Mouse (Mus musculus) liver, postnatal 0 days (tissue): ENCODE data around the gene Reep6. TPM values are rescaled to one million over a fixed set of nuclear protein-coding genes. Genes with fewer than 3 reads are reported as not detected.

Source experiments
- ATAC-seq: fragments of 200-750 bp; cut with Nextera tagmentation; 2 replicates; pipeline ENCODE4 v1.8.0; 2017; ENCODE audit warnings: mild to moderate bottlenecking, moderate library complexity
- DNase-seq: peaks from one replicate; pipeline ENCODE4 v3.0.0-alpha.2; 2016
- H3K27ac ChIP-seq: fragments of 300-500 bp; sonication (generic); 2 replicates; pipeline ENCODE4 v1.5.1; 2014; ENCODE audit warnings: antibody characterized with exemption, moderate library complexity, mild to moderate bottlenecking, low read depth
- H3K27me3 ChIP-seq: fragments of 300-500 bp; sonication (generic); 2 replicates; pipeline ENCODE4 v1.6.1; 2014; ENCODE audit warnings: low read length, control low read depth, mixed read lengths; ENCODE audit not compliant: insufficient read depth
- H3K36me3 ChIP-seq: fragments of 300-500 bp; sonication (generic); replicated peaks from 2 replicates; pipeline ENCODE4 v1.6.1; 2014; ENCODE audit warnings: mild to moderate bottlenecking, control low read depth, low read length, moderate library complexity, mixed read lengths; ENCODE audit not compliant: insufficient read depth
- H3K4me1 ChIP-seq: fragments of 300-500 bp; sonication (generic); 2 replicates; pipeline ENCODE4 v1.6.1; 2014; ENCODE audit warnings: antibody characterized with exemption, mild to moderate bottlenecking, control low read depth; ENCODE audit not compliant: insufficient read depth
- H3K4me2 ChIP-seq: fragments of 300-500 bp; sonication (generic); 2 replicates; pipeline ENCODE4 v1.6.1; 2014; ENCODE audit warnings: low read depth, mild to moderate bottlenecking, low read length, moderate library complexity, mixed read lengths
- H3K4me3 ChIP-seq: fragments of 300-500 bp; sonication (generic); 2 replicates; pipeline ENCODE4 v1.5.1; 2014; ENCODE audit warnings: low read depth, low read length
- H3K9ac ChIP-seq: fragments of 300-500 bp; sonication (generic); replicated peaks from 2 replicates; pipeline ENCODE4 v1.6.1; 2014; ENCODE audit warnings: mild to moderate bottlenecking, moderate library complexity
- H3K9me3 ChIP-seq: fragments of 300-500 bp; sonication (generic); 2 replicates; pipeline ENCODE4 v1.6.1; 2016; ENCODE audit warnings: mild to moderate bottlenecking, control low read depth, low read length, mixed read lengths
- CTCF ChIP-seq: sonication (generic); IDR thresholded peaks from 2 replicates; pipeline ENCODE4 v1.5.1; 2016; ENCODE audit warnings: antibody characterized with exemption, low read depth
- EP300 ChIP-seq: IDR thresholded peaks from 2 replicates; pipeline ENCODE4 v1.6.1; 2016; ENCODE audit warnings: antibody characterized with exemption, low read depth, mild to moderate bottlenecking
- whole genome bisulfite sequencing: fragments of 180-500 bp; shearing (Covaris S2); extraction: QIAGEN DNeasy Blood & Tissue Kit; methylation state at CpG from one replicate; pipeline ENCODE4 v1.1.7; 2014; ENCODE audit not compliant: insufficient replicate concordance; 5-methylcytosine and 5-hydroxymethylcytosine counted together
- polyA plus RNA-seq: library from polyadenylated mRNA; unstranded; fragments of >200 nt; fragmentation: Nextera tagmentation; extraction: Ambion mirVana; gene quantifications from 2 replicates; pipeline ENCODE4 v1.2.1, GENCODE M21; 2015

Gene Reep6
- polyA plus RNA-seq, 1 experiment from 2014 or later = 167 TPM

- no peaks in the 10 kb centered on the region for H3K36me3 ChIP-seq
- H3K27me3 ChIP-seq = peaks cover 16% of the 10 kb centered on the region; the same call in 1 of the 2 replicates
- H3K9ac ChIP-seq = no peak overlapping the region
- H3K4me3 ChIP-seq = no peak overlapping the region
- H3K4me2 ChIP-seq = no peak overlapping the region
- TF ChIP-seq CTCF (no peak), EP300 (no peak)
- no peak overlapping the region for H3K27ac ChIP-seq
- no peaks in the 10 kb centered on the region for H3K4me1 ChIP-seq
- no peak for DNase-seq
- ATAC-seq = no peak
- H3K9me3 ChIP-seq = no peaks in the 10 kb centered on the region
- 60% methylated on average over 6 of the region's 6 CpGs for WGBS
These were observed 36.0 kb downstream of the Reep6 start for GRCm38 (mm10) chr10:80365736-80366135.

- H3K9ac ChIP-seq = no peak overlapping the region
- DNase-seq (no peak), ATAC-seq (no peak)
- TF ChIP-seq CTCF (no peak), EP300 (no peak)
- H3K4me2 ChIP-seq = no peak overlapping the region
- H3K4me1 ChIP-seq = no peaks in the 10 kb centered on the region; the same call in 1 of the 2 replicates
- no peak overlapping the region for H3K4me3 ChIP-seq
- H3K9me3 ChIP-seq = no peaks in the 10 kb centered on the region
- no peaks in the 10 kb centered on the region for H3K36me3 ChIP-seq
- WGBS = 56% methylated on average over 5 of the region's 5 CpGs
- no peak overlapping the region for H3K27ac ChIP-seq
- peaks cover 20% of the 10 kb centered on the region for H3K27me3 ChIP-seq
These were observed 38.2 kb downstream of the Reep6 start for GRCm38 (mm10) chr10:80367954-80368353.

GRCm38 (mm10) chr10:80368392-80368791 lies 38.6 kb downstream of the Reep6 start:
- no peak overlapping the region for H3K9ac ChIP-seq
- ATAC-seq = no peak
- DNase-seq = no peak
- WGBS = 81% methylated on average over 6 of the region's 6 CpGs
- H3K27me3 ChIP-seq = peaks cover 19% of the 10 kb centered on the region
- H3K4me1 ChIP-seq = no peaks in the 10 kb centered on the region; the same call in 1 of the 2 replicates
- no peak overlapping the region for H3K4me3 ChIP-seq
- H3K9me3 ChIP-seq = no peaks in the 10 kb centered on the region
- TF ChIP-seq CTCF (no peak), EP300 (no peak)
- H3K36me3 ChIP-seq = no peaks in the 10 kb centered on the region
- no peak overlapping the region for H3K27ac ChIP-seq
- no peak overlapping the region for H3K4me2 ChIP-seq

DNA sequence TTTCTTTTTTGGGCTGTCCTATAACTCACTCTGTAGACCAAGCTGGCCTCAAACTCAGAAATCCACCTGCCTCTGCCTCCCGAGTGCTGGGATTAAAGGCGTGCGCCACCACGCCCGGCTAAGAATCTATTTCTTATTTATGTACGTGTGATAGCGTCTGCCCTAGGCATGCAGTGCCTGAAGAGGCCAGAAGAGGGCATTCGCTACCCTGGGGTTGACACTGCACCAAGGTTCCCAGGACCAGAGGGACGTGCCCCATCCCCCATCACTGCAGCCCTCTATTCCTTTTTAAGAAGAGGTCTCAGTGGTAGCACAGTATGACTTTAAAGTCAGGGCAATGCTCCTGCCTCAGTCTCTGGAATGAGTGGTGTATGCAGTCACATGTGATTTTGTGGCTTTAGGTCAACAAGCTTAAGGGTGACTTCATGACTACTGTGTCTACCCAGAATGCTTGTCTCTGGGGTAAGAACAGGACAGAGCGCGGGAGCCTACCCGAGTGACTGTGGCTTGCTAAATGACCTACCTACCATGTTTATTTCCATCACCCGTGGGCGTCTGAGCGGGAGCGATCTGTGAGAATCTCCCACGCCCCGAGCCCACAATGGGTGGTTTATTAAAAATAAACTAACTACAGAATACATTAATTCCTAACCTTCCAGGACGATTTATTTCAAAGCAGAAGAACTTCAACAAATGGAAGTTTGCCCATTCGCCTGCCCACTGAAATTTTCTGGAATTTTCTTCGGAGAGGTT lies 40.4 kb downstream of the Reep6 start:
- Histone ChIP-seq H3K9me3 (no peaks in the 10 kb centered on the region), H3K4me2 (no peak overlapping the region), H3K27me3 (peaks cover 7% of the 10 kb centered on the region; the same call in 1 of the 2 replicates), H3K4me1 (no peaks in the 10 kb centered on the region; the same call in 1 of the 2 replicates), H3K4me3 (no peak overlapping the region), H3K36me3 (no peaks in the 10 kb centered on the region), H3K27ac (no peak overlapping the region), H3K9ac (no peak overlapping the region)
- no peak for ATAC-seq
- WGBS = 70% methylated on average over 21 of the region's 21 CpGs
- DNase-seq = no peak
- TF ChIP-seq CTCF = peak; percentile 55
- no peak for TF ChIP-seq EP300

DNA sequence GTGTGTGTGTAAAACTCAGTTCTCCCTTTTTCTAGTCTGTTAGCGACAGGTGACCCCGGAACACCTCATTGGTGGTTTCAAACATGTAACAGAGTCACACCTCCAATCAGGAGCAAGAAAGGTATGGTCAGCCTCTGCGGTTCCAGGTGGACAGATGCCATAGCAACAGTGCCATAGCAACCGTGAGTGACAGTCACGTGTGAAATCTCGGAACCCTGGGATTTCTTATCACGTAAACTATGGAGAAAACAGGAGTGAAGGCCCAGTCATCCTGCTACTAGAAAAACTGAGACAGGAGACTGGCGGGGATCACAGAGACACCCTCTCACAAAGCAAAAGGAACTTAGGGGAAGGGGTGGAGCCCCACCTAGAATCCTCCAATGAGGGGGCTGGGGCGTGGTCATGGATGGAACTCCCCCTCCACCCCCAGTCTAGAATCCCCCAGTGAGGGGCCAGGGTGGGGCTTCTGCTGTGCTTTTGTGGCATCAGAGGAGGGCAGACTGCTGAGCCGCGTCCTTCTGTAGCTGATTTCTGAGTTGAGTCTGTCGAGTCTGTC lies 41.7 kb downstream of the Reep6 start:
- Histone ChIP-seq H3K27me3 (peaks cover 7% of the 10 kb centered on the region; the same call in 1 of the 2 replicates), H3K27ac (no peak overlapping the region), H3K9me3 (no peaks in the 10 kb centered on the region), H3K4me3 (no peak overlapping the region), H3K4me2 (0 out of 2 replicates have a peak overlapping the region, but pooled peaks have one; percentile 4), H3K9ac (no peak overlapping the region), H3K4me1 (no peaks in the 10 kb centered on the region; the same call in 1 of the 2 replicates), H3K36me3 (no peaks in the 10 kb centered on the region)
- DNase-seq = no peak
- TF ChIP-seq EP300 (no peak), CTCF (no peak)
- ATAC-seq = peak; percentile 42; the same call in 1 of the 2 replicates
- WGBS = 7% methylated on average over 12 of the region's 12 CpGs

GRCm38 (mm10) chr10:80371983-80372382 lies 42.2 kb downstream of the Reep6 start:
- Histone ChIP-seq H3K27me3 (peaks cover 7% of the 10 kb centered on the region; the same call in 1 of the 2 replicates), H3K9ac (no peak overlapping the region), H3K36me3 (no peaks in the 10 kb centered on the region), H3K4me2 (no peak overlapping the region), H3K27ac (no peak overlapping the region), H3K9me3 (no peaks in the 10 kb centered on the region), H3K4me1 (no peaks in the 10 kb centered on the region; the same call in 1 of the 2 replicates), H3K4me3 (no peak overlapping the region)
- WGBS = 56% methylated on average over 9 of the region's 9 CpGs
- DNase-seq = no peak
- TF ChIP-seq CTCF (no peak), EP300 (no peak)
- no peak for ATAC-seq
